Mouse (Mus musculus): ENCODE measurements around the gene Glyr1. TPM values are rescaled to one million over a fixed set of nuclear protein-coding genes. Genes with fewer than 3 reads are reported as not detected.

Gene Glyr1
- polyA plus RNA-seq, 1 experiment: 39.0 TPM

DNA sequence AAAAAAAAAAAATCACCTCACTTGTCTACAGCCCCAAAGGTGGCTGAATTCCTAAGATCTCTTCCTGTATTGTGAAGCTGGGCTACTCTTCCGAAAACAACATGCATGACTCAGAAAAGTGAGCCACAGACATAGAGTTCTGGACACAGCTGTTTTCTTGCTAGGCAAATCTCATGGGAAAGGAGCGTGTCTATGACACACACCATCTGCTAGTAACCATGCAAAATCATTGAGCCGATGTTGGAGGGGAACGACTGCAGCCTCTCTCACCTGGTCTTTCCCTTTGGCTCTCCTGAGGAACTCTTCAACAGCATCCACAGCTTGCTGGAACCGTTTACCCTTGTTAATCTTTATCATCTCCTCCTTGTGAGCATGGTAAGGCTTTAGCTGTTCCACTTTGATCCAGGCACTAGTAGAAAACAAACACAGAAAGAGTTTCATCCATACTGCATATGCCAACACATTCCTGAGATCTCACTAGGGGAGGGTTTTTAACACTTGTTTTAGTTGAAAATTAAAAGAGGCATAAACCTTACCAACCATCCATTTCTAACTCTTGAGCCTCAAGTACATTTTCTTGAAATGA is 12.9 kb downstream of the Glyr1 start:
- Histone ChIP-seq H3K4me3 (ENCODE audit: low read depth, low read length) (no peak overlapping the region), H3K27me3 (ENCODE audit: control insufficient read depth, insufficient read depth, low read length) (no peaks in the 10 kb centered on the region), H3K4me1 (ENCODE audit: control insufficient read depth, insufficient read depth, insufficient read length, low read length) (no peaks in the 10 kb centered on the region; the same call in 1 of the 2 replicates), H3K36me3 (ENCODE audit: control insufficient read depth, insufficient read depth, low read length) (peaks cover 83% of the 10 kb centered on the region), H3K27ac (ENCODE audit: insufficient read depth, low read depth, low read length) (no peak overlapping the region)
- TF ChIP-seq CTCF (IDR thresholded peaks at IDR 0.05; ENCODE audit: extremely low read depth, insufficient read length, insufficient replicate concordance, low read depth, low read length) (no peak), POLR2A (IDR thresholded peaks at IDR 0.05; ENCODE audit: low read depth, low read length) (no peak)
- WGBS: 79% methylated on average over 5 of the region's 5 CpGs

DNA sequence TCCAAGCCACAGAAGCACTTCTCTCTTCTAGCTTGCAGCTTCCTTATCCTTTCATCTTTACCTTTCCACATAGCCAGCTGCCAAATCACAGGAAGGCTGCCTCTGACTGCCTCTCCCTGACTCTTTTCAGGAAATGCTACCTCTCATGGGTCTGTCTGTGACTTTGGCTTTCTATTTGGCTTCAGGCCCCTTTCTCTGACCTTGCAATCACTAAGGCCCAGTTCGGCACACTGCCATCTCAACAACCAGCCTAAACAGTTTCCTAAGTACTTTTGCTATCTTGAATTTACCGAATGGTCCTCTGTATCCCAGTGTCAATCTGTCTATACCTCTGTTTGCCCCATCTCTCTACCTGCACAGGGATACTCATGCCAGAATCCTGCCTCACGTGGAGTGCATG is 14.1 kb downstream of the Glyr1 start:
- 98% methylated on average over 3 of the region's 3 CpGs for WGBS
- peaks cover 83% of the 10 kb centered on the region for H3K36me3 ChIP-seq (ENCODE audit: control insufficient read depth, insufficient read depth, low read length)
- no peaks in the 10 kb centered on the region for H3K27me3 ChIP-seq (ENCODE audit: control insufficient read depth, insufficient read depth, low read length)
- no peaks in the 10 kb centered on the region; the same call in 1 of the 2 replicates for H3K4me1 ChIP-seq (ENCODE audit: control insufficient read depth, insufficient read depth, insufficient read length, low read length)
- no peak overlapping the region for H3K4me3 ChIP-seq (ENCODE audit: low read depth, low read length)
- TF ChIP-seq CTCF (IDR thresholded peaks at IDR 0.05; ENCODE audit: extremely low read depth, insufficient read length, insufficient replicate concordance, low read depth, low read length): no peak
- no peak for TF ChIP-seq POLR2A (IDR thresholded peaks at IDR 0.05; ENCODE audit: low read depth, low read length)
- H3K27ac ChIP-seq (ENCODE audit: insufficient read depth, low read depth, low read length): no peak overlapping the region

DNA sequence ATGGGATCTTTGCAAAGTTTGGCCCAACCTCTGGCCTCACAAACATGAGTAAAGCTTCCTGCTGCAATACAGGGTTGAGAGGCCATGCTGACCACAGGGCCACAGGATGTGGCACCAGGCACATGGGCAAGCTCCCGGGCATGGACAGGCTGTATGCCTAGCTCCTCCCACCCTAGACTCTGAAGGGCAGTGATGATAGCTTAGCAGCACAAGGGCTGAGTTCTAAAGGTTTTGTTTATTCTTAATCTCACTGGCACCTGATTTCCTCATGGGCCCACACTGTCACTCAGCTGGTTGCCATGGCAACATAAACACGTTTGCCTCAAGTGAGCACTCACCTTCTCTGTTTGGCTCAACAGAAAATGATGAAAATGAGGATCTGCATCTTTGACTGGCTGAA is 19.8 kb downstream of the Glyr1 start:
- Histone ChIP-seq H3K27me3 (ENCODE audit: control insufficient read depth, insufficient read depth, low read length) (no peaks in the 10 kb centered on the region), H3K36me3 (ENCODE audit: control insufficient read depth, insufficient read depth, low read length) (peaks cover 82% of the 10 kb centered on the region), H3K4me1 (ENCODE audit: control insufficient read depth, insufficient read depth, insufficient read length, low read length) (0 out of 2 replicates have a peak, but pooled peaks cover 3% of the 10 kb centered on the region), H3K27ac (ENCODE audit: insufficient read depth, low read depth, low read length) (no peak overlapping the region), H3K4me3 (ENCODE audit: low read depth, low read length) (no peak overlapping the region)
- TF ChIP-seq CTCF (IDR thresholded peaks at IDR 0.05; ENCODE audit: extremely low read depth, insufficient read length, insufficient replicate concordance, low read depth, low read length) (no peak), POLR2A (IDR thresholded peaks at IDR 0.05; ENCODE audit: low read depth, low read length) (no peak)
- 16% methylated on average over 2 of the region's 2 CpGs for WGBS

DNA sequence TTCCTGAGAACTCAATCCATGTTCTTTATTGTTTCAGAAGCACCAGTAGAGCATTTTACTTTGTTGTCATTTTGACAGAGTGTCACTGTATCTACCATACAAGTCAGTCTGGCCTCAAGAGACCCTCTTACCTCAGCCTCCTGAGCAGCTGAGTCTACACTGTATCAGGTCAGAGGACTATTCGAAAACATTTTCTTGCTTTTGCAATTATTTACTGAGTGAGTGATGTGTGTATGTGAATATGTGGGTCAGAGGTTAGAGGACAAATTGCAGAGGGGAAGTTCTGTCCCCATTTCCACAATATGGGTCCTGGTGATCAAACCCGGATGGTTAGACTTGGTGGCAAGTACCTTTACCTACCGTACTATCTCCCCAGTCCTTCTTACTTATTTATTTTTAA is 25.6 kb downstream of the Glyr1 start:
- Histone ChIP-seq H3K27me3 (ENCODE audit: control insufficient read depth, insufficient read depth, low read length) (no peaks in the 10 kb centered on the region), H3K36me3 (ENCODE audit: control insufficient read depth, insufficient read depth, low read length) (peaks cover 80% of the 10 kb centered on the region), H3K4me1 (ENCODE audit: control insufficient read depth, insufficient read depth, insufficient read length, low read length) (no peaks in the 10 kb centered on the region), H3K4me3 (ENCODE audit: low read depth, low read length) (no peak overlapping the region), H3K27ac (ENCODE audit: insufficient read depth, low read depth, low read length) (no peak overlapping the region)
- TF ChIP-seq POLR2A (IDR thresholded peaks at IDR 0.05; ENCODE audit: low read depth, low read length): no peak
- WGBS: 95% methylated on average over 3 of the region's 3 CpGs

DNA sequence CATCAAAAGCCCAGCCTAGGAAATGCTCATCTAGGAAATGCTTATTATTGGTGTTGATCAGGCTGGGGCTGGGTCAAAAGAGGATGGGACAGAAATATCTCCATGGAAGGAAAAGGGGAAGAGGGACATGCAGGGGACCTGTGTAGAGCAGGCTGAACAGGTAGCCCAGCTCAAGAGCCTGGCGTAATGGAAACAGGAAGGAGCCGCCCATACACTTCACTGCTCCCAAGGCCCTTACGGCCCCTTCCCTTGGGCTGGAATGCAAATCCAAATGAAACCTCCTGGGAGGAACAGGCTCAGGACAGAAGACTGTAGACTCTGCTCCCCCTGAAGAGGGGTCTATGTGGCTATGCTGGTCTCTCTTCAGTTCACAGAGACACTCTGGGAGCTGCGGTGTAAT is 35.1 kb downstream of the Glyr1 start:
- Histone ChIP-seq H3K27me3 (ENCODE audit: control insufficient read depth, insufficient read depth, low read length) (no peaks in the 10 kb centered on the region), H3K36me3 (ENCODE audit: control insufficient read depth, insufficient read depth, low read length) (peaks cover 47% of the 10 kb centered on the region), H3K4me1 (ENCODE audit: control insufficient read depth, insufficient read depth, insufficient read length, low read length) (peaks cover 16% of the 10 kb centered on the region), H3K27ac (ENCODE audit: insufficient read depth, low read depth, low read length) (no peak overlapping the region), H3K4me3 (ENCODE audit: low read depth, low read length) (no peak overlapping the region)
- TF ChIP-seq POLR2A (IDR thresholded peaks at IDR 0.05; ENCODE audit: low read depth, low read length) (no peak), CTCF (IDR thresholded peaks at IDR 0.05; ENCODE audit: extremely low read depth, insufficient read length, insufficient replicate concordance, low read depth, low read length) (no peak)
- WGBS: 92% methylated on average over 4 of the region's 4 CpGs

DNA sequence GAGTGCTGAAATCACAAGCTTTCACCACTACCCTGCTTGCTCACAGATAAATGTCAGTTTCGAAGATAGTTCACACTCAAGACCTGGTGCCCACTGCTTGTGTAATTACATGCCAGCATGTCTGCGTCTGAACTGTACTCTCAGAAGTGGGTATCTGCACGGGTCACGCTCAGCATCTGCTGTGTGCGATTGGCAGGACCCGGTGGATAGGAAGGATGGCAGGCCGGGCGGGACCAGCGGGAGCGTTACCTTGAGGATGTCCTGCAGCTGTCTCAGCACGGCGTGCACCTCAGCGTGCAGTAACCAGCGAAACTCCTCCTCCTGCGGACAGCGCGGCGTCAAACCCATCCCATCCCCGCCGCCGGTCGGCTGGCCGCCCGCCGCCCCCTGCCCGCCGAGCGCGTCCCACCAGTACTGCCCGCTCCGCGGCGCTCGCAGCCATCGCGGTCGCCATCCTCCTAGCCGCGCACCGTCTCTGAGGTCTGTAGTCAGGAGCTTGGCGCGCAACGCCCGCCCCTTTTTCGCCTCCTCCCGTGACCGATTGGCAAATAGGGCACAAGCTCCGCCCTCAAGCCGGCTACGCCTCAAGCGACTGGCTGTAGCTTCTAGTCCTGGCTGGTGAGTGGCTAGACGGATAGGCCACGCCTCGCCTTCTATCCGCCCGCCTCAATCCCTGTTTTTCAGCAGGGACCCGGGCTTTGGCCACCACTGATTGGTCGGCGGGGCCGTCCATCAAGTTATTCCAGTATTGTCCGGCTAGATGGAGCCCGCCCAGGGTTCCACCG is 36.4 kb downstream of the Glyr1 start, which contains the start of gene Rogdi:
Gene Rogdi, minus strand, starts transcription at position 500 of the 785 bp plus-strand sequence.
- WGBS: under 1% methylated on average over 63 of the region's 63 CpGs
- Histone ChIP-seq H3K27me3 (ENCODE audit: control insufficient read depth, insufficient read depth, low read length) (no peaks in the 10 kb centered on the region), H3K27ac (ENCODE audit: insufficient read depth, low read depth, low read length) (peak within 1 kb of the TSS; percentile 38), H3K4me3 (ENCODE audit: low read depth, low read length) (peak within 1 kb of the TSS; percentile 65), H3K36me3 (ENCODE audit: control insufficient read depth, insufficient read depth, low read length) (peaks cover 34% of the 10 kb centered on the region), H3K4me1 (ENCODE audit: control insufficient read depth, insufficient read depth, insufficient read length, low read length) (peaks cover 24% of the 10 kb centered on the region)
- TF ChIP-seq POLR2A (IDR thresholded peaks at IDR 0.05; ENCODE audit: low read depth, low read length): peak; percentile 75
- no peak for TF ChIP-seq CTCF (IDR thresholded peaks at IDR 0.05; ENCODE audit: extremely low read depth, insufficient read length, insufficient replicate concordance, low read depth, low read length)
